Mouse (Mus musculus) cerebellum, postnatal 25 days (tissue): ENCODE results near the gene 1700029I15Rik.

Experiments
- DNase-seq, 2 experiments: peaks; one replicate each; pipeline ENCODE4 v3.0.0; 2021; ENCODE audit warnings: mixed read lengths in 2 of 2

The 1700029I15Rik gene

GRCm38 (mm10) chr2:92392318-92393264, 10.3 kb downstream of the 1700029I15Rik start:
- peak; percentile 61 to 66 for DNase-seq

- DNase-seq, result no peak
These were observed 13.2 kb downstream of the 1700029I15Rik start for GRCm38 (mm10) chr2:92395535-92395934.

GRCm38 (mm10) chr2:92397436-92397835, 15.1 kb downstream of the 1700029I15Rik start:
- peak in 1 of 2 experiments; percentile 44 for DNase-seq

DNA sequence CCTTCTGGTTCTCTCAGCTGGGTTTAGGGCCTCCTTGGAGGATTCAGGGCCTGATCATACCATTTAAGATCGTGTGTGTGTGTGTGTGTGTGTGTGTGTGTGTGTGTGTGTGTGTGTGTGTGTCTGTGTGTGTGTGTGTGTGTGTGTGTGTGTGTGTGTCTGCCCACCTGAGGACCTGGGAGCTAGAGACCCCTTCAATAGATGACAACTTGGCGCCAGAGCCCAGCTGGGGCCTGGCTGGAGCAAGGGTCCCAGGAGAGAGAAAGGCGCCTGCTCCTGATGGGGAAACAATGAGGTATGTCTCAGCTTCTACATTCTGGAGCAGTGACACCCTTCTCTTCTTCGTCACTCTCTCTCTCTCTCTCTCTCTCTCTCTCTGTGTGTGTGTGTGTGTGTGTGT, 17.5 kb downstream of the 1700029I15Rik start:
- peak in 1 of 2 experiments; percentile 45 for DNase-seq

DNA sequence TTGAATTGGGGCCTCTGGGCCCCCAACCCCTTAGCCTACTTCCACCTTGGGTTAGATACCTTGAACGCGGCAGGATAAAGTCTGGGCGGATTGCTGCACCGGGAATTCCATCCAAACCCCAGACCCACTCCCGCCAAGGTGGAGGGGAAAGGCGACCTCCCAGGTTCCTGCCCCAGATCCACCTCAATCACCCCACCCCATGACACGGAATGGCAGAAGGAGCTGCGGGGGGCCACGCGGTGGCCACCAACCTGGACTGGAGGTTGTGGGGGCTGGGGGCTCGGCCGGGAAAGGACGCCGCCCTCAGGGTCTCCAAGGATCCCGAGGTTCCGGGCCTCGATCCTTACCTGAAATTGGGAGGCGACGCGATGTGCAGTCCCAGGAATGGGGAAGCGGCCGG, 18.3 kb downstream of the 1700029I15Rik start:
- DNase-seq, result peak; percentile 68 to 73

DNA sequence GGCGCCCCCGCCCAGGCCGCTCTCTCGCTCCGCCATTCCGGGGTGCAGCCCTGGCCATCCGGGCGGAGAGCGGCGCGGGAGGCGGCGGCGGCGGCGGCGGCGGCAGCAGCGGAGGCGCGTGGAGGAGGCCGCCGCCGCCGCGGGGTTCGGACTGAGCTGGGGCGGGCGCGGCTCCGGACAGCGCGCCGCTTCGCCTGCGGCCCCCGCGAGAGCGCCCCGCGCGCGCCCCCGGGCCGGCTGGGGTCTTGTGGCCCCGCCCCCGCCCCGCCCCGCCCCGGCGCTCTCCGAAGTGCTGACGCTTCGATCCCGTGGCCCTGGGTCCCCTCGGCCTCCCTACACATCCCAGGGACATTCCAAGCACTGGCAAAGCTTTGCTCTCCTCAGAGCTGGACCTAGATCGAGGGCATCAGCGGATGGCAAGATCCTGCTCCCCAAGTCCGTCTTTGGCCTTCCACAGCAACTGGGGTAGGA, 18.8 kb downstream of the 1700029I15Rik start, which contains the start of gene Mapk8ip1:
TSS of gene Mapk8ip1 (minus strand) at position 173 of the 471 bp plus-strand sequence.
- DNase-seq, result peak; percentile 80 to 83

DNA sequence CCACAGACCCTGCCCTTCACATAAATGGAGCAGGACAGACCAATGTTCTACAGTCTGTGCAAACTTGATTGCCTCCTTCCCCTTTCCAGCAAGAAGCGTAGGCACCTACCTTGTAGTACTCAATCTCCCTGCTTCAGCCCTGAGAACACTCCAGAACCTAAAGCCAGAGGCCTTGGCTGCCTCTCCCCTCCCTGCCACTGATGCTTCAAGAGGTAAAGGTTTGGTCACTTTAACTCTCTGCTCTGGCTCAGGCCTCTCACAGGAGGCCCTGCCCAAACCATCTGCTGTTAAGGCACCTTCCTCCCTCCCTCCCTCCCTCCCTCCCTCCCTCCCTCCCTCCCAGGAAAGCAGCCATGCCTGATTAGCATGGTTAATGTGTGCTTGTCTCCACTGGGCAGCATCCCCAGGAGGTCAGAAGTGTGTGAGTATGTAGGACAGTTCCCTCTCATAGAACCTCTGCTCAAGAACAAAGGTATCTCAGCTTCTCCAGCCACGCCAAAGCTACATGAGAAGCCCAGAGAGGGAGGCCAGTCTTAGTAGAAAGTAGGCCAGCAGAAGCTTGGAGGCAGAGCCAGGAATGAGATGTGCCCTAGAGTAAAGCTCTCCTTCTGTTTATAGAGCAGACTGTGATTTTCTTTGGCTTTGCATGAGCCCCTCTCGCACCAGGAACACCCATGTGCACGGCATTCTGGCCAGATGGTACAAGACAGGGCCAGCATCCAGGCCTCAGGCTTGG, 20.4 kb downstream of the 1700029I15Rik start:
- DNase-seq, result peak; percentile 85 to 89

DNA sequence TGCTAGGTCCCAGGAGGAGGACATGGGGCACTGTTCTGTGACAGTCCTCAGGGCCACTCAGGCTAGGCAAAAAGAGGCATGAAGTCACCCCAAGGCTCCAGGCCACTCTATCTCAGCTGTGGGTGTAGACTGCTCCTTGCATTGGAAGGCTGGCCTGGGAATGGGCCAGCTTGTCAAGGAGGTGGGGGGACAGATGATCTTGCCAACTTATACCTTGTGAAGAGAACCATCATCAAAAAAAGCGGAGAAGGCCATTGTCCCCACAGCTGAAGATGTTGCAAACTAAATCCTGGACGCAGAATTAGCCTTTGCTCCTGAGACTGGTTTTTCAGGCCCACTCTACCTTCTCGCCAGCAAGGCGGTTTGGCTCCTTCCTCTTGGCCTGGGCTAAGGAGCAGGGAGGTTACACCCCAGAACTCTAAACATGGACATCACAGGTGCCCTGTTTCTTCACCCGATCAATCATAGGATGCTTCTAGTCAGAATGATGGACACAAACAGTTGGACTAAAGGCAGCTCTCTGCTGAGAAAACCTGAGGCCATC, 21.5 kb downstream of the 1700029I15Rik start:
- peak in 1 of 2 experiments; percentile 43 for DNase-seq

DNA sequence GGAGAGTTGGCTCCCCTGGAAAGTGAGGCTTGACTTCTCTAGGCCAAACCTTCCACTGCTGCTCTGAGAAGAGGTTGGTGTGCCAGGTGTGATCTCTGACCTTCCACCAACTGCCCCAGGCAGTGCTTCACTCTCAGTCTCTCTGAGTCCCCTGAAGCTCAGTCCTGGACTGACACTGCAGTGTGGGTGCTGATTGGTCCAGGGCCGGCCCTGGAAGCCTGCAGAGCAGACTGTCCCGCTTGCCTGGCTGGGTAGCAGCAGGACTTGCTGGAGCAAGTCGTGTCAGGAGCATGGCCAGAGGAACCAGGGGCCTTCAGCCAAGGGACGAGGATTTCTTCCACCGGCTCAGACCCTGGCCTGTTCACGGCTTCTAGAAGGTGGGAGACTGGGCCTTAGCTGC, 22.4 kb downstream of the 1700029I15Rik start:
- peak; percentile 58 for DNase-seq

- peak; percentile 48 to 55 for DNase-seq
These were observed 23.3 kb downstream of the 1700029I15Rik start for GRCm38 (mm10) chr2:92405687-92406086.

DNA sequence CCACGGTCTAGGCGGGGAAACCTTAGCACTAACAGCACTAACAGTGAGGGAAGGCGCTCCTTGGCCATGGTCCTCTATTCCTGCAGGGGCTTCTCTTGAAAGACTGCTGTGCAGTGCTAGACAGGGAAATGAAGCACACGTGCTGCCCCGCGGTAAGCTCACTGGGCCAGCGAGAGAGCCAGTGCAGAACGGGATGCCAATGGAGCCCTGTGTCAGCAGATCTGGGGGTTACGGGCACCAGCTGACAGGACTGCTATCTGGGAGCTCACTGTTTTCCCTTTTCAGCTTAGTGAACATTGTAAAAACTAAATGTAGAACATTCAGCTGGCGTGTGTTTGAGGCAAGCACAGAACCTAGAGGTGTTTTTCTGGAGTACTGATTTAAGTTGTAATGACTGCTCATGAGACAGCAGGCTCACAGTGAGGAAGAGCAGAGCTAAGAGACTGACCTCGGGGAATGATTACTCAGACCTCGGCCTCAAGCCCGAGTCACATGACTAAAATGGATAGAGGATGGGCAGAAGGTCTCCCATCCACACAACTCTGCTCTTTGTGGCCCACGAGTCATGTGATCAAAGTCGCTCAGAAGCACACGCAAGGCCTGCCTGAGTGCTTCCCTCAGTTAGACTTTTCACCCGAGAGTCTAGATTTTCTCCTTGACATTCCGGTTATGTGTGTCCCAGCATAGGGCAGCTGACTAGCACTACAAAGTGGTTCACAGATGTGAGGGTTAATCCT, 26.1 kb downstream of the 1700029I15Rik start:
- no peak for DNase-seq

- DNase-seq, result peak; percentile 83 to 88
These were observed 29.4 kb downstream of the 1700029I15Rik start for GRCm38 (mm10) chr2:92411705-92412104.

DNA sequence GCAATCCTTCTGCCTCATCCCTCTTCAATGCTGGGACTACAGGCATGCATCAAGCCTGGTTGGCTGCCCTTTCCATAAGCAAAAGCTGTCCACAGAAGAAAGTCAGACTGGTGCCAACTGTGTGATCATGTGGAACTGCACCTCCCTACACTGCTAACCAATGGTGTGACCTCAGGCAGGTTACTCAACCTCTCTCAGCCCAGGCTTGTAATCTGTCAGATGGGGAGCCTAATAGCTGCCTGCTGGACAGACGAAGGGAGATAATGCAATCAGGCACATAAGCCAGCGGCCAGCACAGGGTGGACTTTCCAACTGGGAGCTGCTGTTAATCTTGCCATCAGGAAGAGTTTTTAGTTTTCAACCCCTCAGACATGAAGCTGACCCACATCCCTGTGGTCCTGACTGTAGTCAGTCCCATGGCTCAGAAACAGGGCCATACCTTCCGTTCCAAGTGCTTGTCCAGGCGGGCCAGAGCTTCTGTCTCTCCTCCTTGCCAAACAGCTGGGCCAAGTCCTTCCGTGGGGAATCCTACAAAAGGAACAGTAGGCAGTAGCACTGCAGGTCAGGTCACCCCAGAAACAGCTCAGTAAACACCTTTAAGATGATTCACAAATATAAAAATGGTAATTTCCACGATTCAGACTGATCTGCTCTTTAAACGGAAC, 39.5 kb downstream of the 1700029I15Rik start:
- DNase-seq, result peak in 1 of 2 experiments; percentile 32

- peak; percentile 61 to 70 for DNase-seq
These were observed 40.2 kb downstream of the 1700029I15Rik start for GRCm38 (mm10) chr2:92422388-92423135.

- DNase-seq, result no peak
These were observed 40.8 kb downstream of the 1700029I15Rik start for GRCm38 (mm10) chr2:92423156-92423555.

DNA sequence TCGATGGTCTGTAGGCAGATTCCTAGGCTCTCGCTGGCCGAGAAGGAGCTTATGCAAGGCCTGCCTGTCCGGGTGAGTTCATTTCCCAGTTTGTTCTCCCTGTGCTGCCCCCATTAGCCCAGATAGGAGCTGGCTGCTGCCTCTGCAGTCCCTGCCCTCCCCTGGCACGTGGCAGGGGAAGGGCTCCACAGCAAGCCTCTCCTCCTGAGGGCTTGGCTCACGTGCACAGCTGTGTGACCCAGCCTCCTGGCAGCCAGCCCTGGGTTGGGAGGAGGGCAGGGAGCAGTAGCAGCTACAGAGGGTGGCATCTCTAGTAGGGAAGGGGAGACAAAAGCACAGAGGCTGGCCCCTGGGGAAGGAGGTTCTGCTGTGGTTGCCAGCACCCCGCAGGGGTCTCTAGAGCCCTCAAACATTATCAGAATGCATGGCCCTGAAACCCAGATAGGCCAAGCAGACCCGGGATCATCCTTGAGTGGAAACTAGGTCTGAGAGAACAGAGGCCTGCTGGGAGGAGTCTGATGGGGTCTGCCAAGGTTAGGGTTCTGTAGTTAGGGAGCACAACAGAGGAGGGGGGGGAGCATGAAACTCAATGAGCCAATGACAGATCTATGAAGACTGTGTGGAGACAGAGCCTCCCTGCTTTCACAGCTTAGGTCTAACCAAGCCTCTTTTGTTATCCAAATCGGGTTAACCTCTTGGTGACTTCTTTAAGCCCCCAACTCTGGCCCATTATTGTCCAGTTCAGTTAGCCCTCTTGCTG, 41.5 kb downstream of the 1700029I15Rik start:
- peak; percentile 85 to 90 for DNase-seq

DNA sequence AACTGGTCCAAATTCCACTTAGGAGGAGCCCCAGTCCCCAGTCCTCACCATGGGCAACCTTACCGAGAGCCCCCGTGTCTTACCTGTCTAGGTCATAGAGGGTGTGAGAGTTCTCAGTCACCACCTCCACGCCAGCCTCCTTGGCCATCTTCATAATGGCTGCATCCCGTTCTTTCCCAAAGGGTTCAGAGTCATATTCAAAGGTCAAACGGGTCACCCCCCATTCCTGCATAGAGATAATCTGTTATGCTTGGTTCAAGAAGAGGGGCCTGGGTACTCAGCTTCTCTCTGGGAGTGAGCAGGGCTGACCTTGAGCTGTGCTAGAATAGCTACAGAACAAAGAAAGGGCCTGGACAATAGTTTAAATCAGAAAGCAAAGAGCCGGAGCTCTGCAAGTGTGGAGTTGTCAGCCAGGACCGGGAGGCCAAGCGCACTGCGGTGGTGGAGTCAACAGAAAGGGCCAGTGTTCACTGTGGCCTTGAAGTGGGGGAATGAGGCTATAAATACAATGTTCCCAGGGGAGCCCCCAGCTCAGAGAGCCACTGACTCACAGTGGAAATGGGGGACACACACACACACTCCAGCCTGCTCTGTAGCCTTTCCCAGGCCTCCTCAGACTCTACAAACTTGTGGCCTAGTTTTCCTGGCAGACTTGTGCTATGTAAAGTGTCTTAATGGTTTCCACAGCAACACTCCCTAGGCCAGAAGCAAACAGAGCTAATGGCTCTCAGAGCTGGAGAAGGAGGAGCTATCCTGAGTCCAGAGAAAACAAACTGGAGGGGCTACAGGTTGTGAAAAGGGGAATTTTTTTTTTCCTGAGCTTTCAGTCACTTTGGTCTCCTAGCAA, 42.3 kb downstream of the 1700029I15Rik start:
- peak; percentile 30 to 38 for DNase-seq

DNA sequence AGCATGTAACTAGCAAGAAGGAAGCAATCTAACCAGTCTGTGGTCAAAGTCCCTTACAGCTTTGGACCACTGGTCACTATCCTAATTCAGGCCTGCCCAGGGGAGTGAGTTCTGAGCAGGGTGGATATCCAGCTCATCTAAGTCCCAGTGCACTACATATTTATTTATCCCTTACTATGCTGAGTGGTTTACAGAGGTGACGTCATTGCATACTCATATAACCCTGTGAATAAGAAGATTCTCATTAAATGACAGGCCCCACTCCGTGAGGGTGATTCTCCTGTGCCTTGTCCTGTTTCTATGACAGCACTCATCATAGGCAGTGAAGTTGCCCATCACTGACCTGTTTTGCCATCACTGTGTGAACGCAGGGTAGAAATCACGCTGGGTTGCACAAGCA, 43.0 kb downstream of the 1700029I15Rik start:
- DNase-seq, result no peak

DNA sequence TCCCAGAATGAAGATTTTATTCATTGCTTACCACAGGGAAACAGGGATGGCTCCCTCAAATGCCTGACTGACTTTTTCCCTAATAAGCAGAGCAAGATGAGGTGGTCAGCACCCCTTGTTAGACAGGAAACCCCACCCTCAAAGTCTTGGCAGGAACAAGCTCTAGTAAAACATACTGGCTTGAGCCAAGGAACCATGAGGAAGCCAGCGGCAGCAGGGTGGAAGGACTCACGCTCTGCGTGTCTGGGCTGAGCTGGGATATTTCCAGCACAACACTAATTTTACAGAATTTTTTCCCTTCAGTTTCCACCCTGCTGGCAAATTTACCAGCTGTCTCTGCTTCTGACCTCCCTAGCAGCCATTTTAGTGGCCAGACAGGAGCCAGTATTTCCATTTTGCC, 44.1 kb downstream of the 1700029I15Rik start:
- DNase-seq, result peak; percentile 42 to 50
